Mouse (Mus musculus): ENCODE measurements around the gene Klf8. TPM values are rescaled to one million over a fixed set of nuclear protein-coding genes. Genes with fewer than 3 reads are reported as not detected.

The Klf8 gene
- total and polyA plus RNA-seq, 2 experiments from 2014 or later: 6.4 to 24.3 TPM

- WGBS: 32% methylated on average over 5 of the region's 5 CpGs
- DNase-seq (peak; percentile 40), ATAC-seq (peak; percentile 85)
- TF ChIP-seq CTCF (IDR thresholded peaks at IDR 0.05; ENCODE audit: low read depth): no peak
- Histone ChIP-seq H3K27ac (ENCODE audit: low read depth, low read length) (peak overlapping the region; percentile 35; the same call in 1 of the 2 replicates), H3K4me1 (ENCODE audit: insufficient read depth) (no peaks in the 10 kb centered on the region; the same call in 1 of the 2 replicates), H3K27me3 (ENCODE audit: insufficient read depth, low read length) (no peaks in the 10 kb centered on the region), H3K36me3 (ENCODE audit: insufficient read depth) (no peaks in the 10 kb centered on the region), H3K4me3 (ENCODE audit: low read depth, low read length) (no peak overlapping the region), H3K4me2 (ENCODE audit: low read depth) (no peak overlapping the region), H3K9ac (no peak overlapping the region), H3K9me3 (ENCODE audit: low read length) (no peaks in the 10 kb centered on the region)
These were observed 196.5 kb downstream of the Klf8 start for GRCm38 (mm10) chrX:153433659-153434293.

- TF ChIP-seq CTCF (IDR thresholded peaks at IDR 0.05; ENCODE audit: low read depth): no peak
- Histone ChIP-seq H3K36me3 (ENCODE audit: insufficient read depth) (no peaks in the 10 kb centered on the region), H3K27me3 (ENCODE audit: insufficient read depth, low read length) (no peaks in the 10 kb centered on the region), H3K9ac (no peak overlapping the region), H3K4me2 (ENCODE audit: low read depth) (no peak overlapping the region), H3K27ac (ENCODE audit: low read depth, low read length) (no peak overlapping the region), H3K9me3 (ENCODE audit: low read length) (no peaks in the 10 kb centered on the region), H3K4me1 (ENCODE audit: insufficient read depth) (no peaks in the 10 kb centered on the region), H3K4me3 (ENCODE audit: low read depth, low read length) (no peak overlapping the region)
- DNase-seq (no peak), ATAC-seq (no peak)
These were observed 202.3 kb downstream of the Klf8 start for GRCm38 (mm10) chrX:153439573-153439972.

- no peak for TF ChIP-seq CTCF (IDR thresholded peaks at IDR 0.05; ENCODE audit: low read depth)
- Histone ChIP-seq H3K4me2 (ENCODE audit: low read depth) (no peak overlapping the region), H3K9ac (no peak overlapping the region), H3K27ac (ENCODE audit: low read depth, low read length) (no peak overlapping the region), H3K36me3 (ENCODE audit: insufficient read depth) (no peaks in the 10 kb centered on the region), H3K27me3 (ENCODE audit: insufficient read depth, low read length) (no peaks in the 10 kb centered on the region), H3K4me1 (ENCODE audit: insufficient read depth) (no peaks in the 10 kb centered on the region), H3K9me3 (ENCODE audit: low read length) (no peaks in the 10 kb centered on the region), H3K4me3 (ENCODE audit: low read depth, low read length) (no peak overlapping the region)
- 90% methylated on average over 3 of the region's 3 CpGs for WGBS
- ATAC-seq: no peak
- DNase-seq: no peak
These were observed 202.8 kb downstream of the Klf8 start for GRCm38 (mm10) chrX:153440018-153440417.

Other genes starting within 250 kb of the Klf8 start
- gene Usp51, start 231.0 kb upstream of the Klf8 start, total RNA-seq (2014; rRNA removed): 2.9 and 6.4 TPM in 2 replicates
- 1.4 and 2.0 TPM in 2 replicates for gene Usp51, start 231.0 kb upstream of the Klf8 start, polyA plus RNA-seq (2015; fragmentation: Nextera tagmentation; extraction: Ambion mirVana)
- 93.6 and 97.1 TPM in 2 replicates for gene Mageh1, start 199.9 kb upstream of the Klf8 start, total RNA-seq (2014; rRNA removed)
- 125 and 131 TPM in 2 replicates for gene Mageh1, start 199.9 kb upstream of the Klf8 start, polyA plus RNA-seq (2015; fragmentation: Nextera tagmentation; extraction: Ambion mirVana)
- 1.1 and 2.3 TPM in 2 replicates for gene Foxr2, start 118.7 kb upstream of the Klf8 start, total RNA-seq (2014; rRNA removed)
- 0.68 and 1.1 TPM in 2 replicates for gene Foxr2, start 118.7 kb upstream of the Klf8 start, polyA plus RNA-seq (2015; fragmentation: Nextera tagmentation; extraction: Ambion mirVana)
- gene Rragb, start 97.5 kb upstream of the Klf8 start, total RNA-seq (2014; rRNA removed): 67.0 and 69.9 TPM in 2 replicates
- 6.7 and 8.5 TPM in 2 replicates for gene Rragb, start 97.5 kb upstream of the Klf8 start, polyA plus RNA-seq (2015; fragmentation: Nextera tagmentation; extraction: Ambion mirVana)

All from forebrain, postnatal 0 days (tissue).